Mouse (Mus musculus) ES-E14 (cell line): ENCODE measurements around the gene 4933424G06Rik. TPM values are rescaled to one million over a fixed set of nuclear protein-coding genes. Genes with fewer than 3 reads are reported as not detected.

Experiments used
- DNase-seq: peaks from one replicate; pipeline ENCODE4 v3.0.0-alpha.2; 2013; ENCODE audit warnings: low read depth, low spot score
- H3K27ac ChIP-seq: 2 replicates; pipeline ENCODE4 v1.5.1; 2012; ENCODE audit warnings: low read depth, mild to moderate bottlenecking, low read length, moderate library complexity, mixed read lengths; ENCODE audit not compliant: poor library complexity, insufficient read depth, severe bottlenecking
- H3K36me3 ChIP-seq: 2 replicates; pipeline ENCODE4 v1.6.1; 2012; ENCODE audit warnings: mild to moderate bottlenecking, low read length, moderate library complexity, mixed read lengths; ENCODE audit not compliant: control insufficient read depth, poor library complexity, insufficient read depth, severe bottlenecking
- H3K4me1 ChIP-seq, 2 experiments: fragments of 150-350 bp in 1 of 2; sonication (generic) in 1 of 2; 2 replicates each; pipeline ENCODE4 v1.6.1; 2012; ENCODE audit warnings: low read length in 2 of 2, mild to moderate bottlenecking in 1 of 2, mixed read lengths in 1 of 2; ENCODE audit not compliant: control insufficient read depth in 2 of 2, insufficient read depth in 2 of 2, poor library complexity in 1 of 2
- H3K4me3 ChIP-seq, 2 experiments: fragments of 150-350 bp in 1 of 2; sonication (generic) in 1 of 2; 2 replicates each; pipeline ENCODE4 v1.5.1; 2012; ENCODE audit warnings: low read length in 2 of 2, low read depth in 1 of 2, mild to moderate bottlenecking in 1 of 2, mixed read lengths in 1 of 2; ENCODE audit not compliant: insufficient read depth in 1 of 2, poor library complexity in 1 of 2, severe bottlenecking in 1 of 2
- H3K9ac ChIP-seq: 2 replicates; pipeline ENCODE4 v1.6.1; 2012; ENCODE audit warnings: low read depth, mild to moderate bottlenecking, low read length, mixed read lengths; ENCODE audit not compliant: poor library complexity, insufficient read depth, severe bottlenecking
- H3K9me3 ChIP-seq: fragments of 150-350 bp; sonication (generic); 2 replicates; pipeline ENCODE4 v1.6.1; 2012; ENCODE audit warnings: low read depth, mild to moderate bottlenecking, low read length; ENCODE audit not compliant: control insufficient read depth, insufficient read depth
- CHD2 ChIP-seq: IDR thresholded peaks from 2 replicates; pipeline ENCODE4 v1.6.1; 2014; ENCODE audit warnings: mild to moderate bottlenecking, low read depth, low read length, inconsistent platforms
- HCFC1 ChIP-seq: IDR thresholded peaks from 2 replicates; pipeline ENCODE4 v1.6.1; 2012; ENCODE audit warnings: low read length, inconsistent platforms, borderline replicate concordance; ENCODE audit not compliant: insufficient read depth
- MAFK ChIP-seq: IDR thresholded peaks from 2 replicates; pipeline ENCODE4 v1.6.1; 2014; ENCODE audit warnings: mild to moderate bottlenecking, low read depth, low read length, inconsistent platforms; ENCODE audit not compliant: insufficient read depth
- ZC3H11A ChIP-seq: IDR thresholded peaks from 2 replicates; pipeline ENCODE4 v1.6.1; 2012; ENCODE audit warnings: low read depth, mild to moderate bottlenecking, inconsistent platforms, low read length, borderline replicate concordance
- ZNF384 ChIP-seq: IDR thresholded peaks from 2 replicates; pipeline ENCODE4 v1.6.1; 2012; ENCODE audit warnings: low read depth, low read length, inconsistent platforms
- in situ Hi-C, 2 experiments: fragments of 600-800 bp; cut with MboI; formaldehyde crosslinking; loops; one replicate each; pipeline ENCODE4 v1.15.1; 2025; ENCODE audit warnings: low sequenced_read_pairs in 2 of 2, inconsistent platforms in 1 of 2; ENCODE audit not compliant: unreplicated experiment in 2 of 2
- total RNA-seq: library from RNA; depleted of rRNA; stranded (reverse); fragments of 300-350 nt; gene quantifications from 2 replicates; pipeline ENCODE4 v1.2.3, GENCODE M21; 2012

Gene 4933424G06Rik
- total RNA-seq, 1 experiment = not detected

GRCm38 (mm10) chr1:36772198-36772934 is 62.4 kb downstream of the 4933424G06Rik start:
- Histone ChIP-seq H3K4me3 (no peak overlapping the region), H3K4me1 (peaks cover 2 to 22% of the 10 kb centered on the region in 2 experiments), H3K27ac (no peak overlapping the region), H3K36me3 (no peaks in the 10 kb centered on the region), H3K9ac (no peak overlapping the region), H3K9me3 (no peaks in the 10 kb centered on the region)
- TF ChIP-seq CHD2 = no peak
- no peak for TF ChIP-seq ZC3H11A
- TF ChIP-seq HCFC1 = no peak
- no peak for TF ChIP-seq MAFK
- no peak for TF ChIP-seq ZNF384
- in situ Hi-C loops = no loop called here
- DNase-seq = no peak

GRCm38 (mm10) chr1:36780793-36781192 is 70.8 kb downstream of the 4933424G06Rik start:
- Histone ChIP-seq H3K9ac (no peak overlapping the region), H3K27ac (no peak overlapping the region), H3K9me3 (no peaks in the 10 kb centered on the region), H3K4me3 (no peak overlapping the region), H3K36me3 (no peaks in the 10 kb centered on the region), H3K4me1 (peaks cover 2 to 17% of the 10 kb centered on the region in 2 experiments; a peak in 3 of 4 replicates)
- TF ChIP-seq MAFK (no peak), HCFC1 (no peak), ZNF384 (no peak)
- in situ Hi-C loops = loop anchor here (5.0 to 25.0 kb wide), 3 partner anchors 457 to 857 kb away; no protein-coding TSS in a partner anchor
- DNase-seq = no peak

- H3K27ac ChIP-seq = no peak overlapping the region
- H3K9ac ChIP-seq = no peak overlapping the region
- H3K4me1 ChIP-seq = peaks cover 2 to 17% of the 10 kb centered on the region in 2 experiments; a peak in 3 of 4 replicates
- no peaks in the 10 kb centered on the region for H3K9me3 ChIP-seq
- no peaks in the 10 kb centered on the region for H3K36me3 ChIP-seq
- no peak for DNase-seq
- TF ChIP-seq HCFC1 = no peak
- TF ChIP-seq ZC3H11A = no peak
- no peak for TF ChIP-seq MAFK
- in situ Hi-C loops = loop anchor here (5.0 to 25.0 kb wide), 3 partner anchors 455 to 855 kb away; no protein-coding TSS in a partner anchor
- H3K4me3 ChIP-seq = no peak overlapping the region
These were observed 72.5 kb downstream of the 4933424G06Rik start for GRCm38 (mm10) chr1:36782476-36782875.

GRCm38 (mm10) chr1:36784365-36785134 is 74.6 kb downstream of the 4933424G06Rik start:
- H3K9ac ChIP-seq = peak overlapping the region; percentile 28; the same call in 1 of the 2 replicates
- H3K27ac ChIP-seq = no peak overlapping the region
- TF ChIP-seq ZC3H11A = peak; percentile 93
- TF ChIP-seq HCFC1 = no peak

GRCm38 (mm10) chr1:36785238-36785641 is 75.3 kb downstream of the 4933424G06Rik start:
- no peak overlapping the region for H3K27ac ChIP-seq

More at GRCm38 (mm10) chr1:36784365-36785134, 74.6 kb downstream of the 4933424G06Rik start:
- in situ Hi-C loops = loop anchor here (5.0 to 25.0 kb wide), 3 partner anchors 453 to 853 kb away; no protein-coding TSS in a partner anchor
- DNase-seq = peak; percentile 80
- Histone ChIP-seq H3K9me3 (no peaks in the 10 kb centered on the region), H3K4me1 (peaks cover 0 to 6% of the 10 kb centered on the region in 2 experiments; a peak in 2 of 4 replicates), H3K36me3 (no peaks in the 10 kb centered on the region), H3K4me3 (peak overlapping the region; percentile 18 to 62; a peak in 3 of 4 replicates)

More at GRCm38 (mm10) chr1:36785238-36785641, 75.3 kb downstream of the 4933424G06Rik start:
- H3K4me1 ChIP-seq = peaks cover 0 to 5% of the 10 kb centered on the region in 2 experiments; a peak in 1 of 4 replicates
- no peaks in the 10 kb centered on the region for H3K36me3 ChIP-seq
- DNase-seq = no peak
- peak overlapping the region; percentile 18 to 62; a peak in 3 of 4 replicates for H3K4me3 ChIP-seq
- H3K9me3 ChIP-seq = no peaks in the 10 kb centered on the region
- TF ChIP-seq MAFK (no peak), ZC3H11A (no peak), HCFC1 (no peak), CHD2 (no peak), ZNF384 (no peak)
- in situ Hi-C loops = loop anchor here (25.0 kb wide), 2 partner anchors 452 to 852 kb away; no protein-coding TSS in a partner anchor
- no peak overlapping the region for H3K9ac ChIP-seq
